Mouse (Mus musculus): ENCODE results near the gene Rad23b. TPM values are rescaled to one million over a fixed set of nuclear protein-coding genes. Genes with fewer than 3 reads are reported as not detected.
"Not testable (repeated sequence)": the region's sequence is repeated elsewhere in the genome, so short reads cannot be mapped to it uniquely, and the experiment has no call there.

Gene Rad23b
- polyA plus RNA-seq, 1 experiment: 400 TPM

DNA sequence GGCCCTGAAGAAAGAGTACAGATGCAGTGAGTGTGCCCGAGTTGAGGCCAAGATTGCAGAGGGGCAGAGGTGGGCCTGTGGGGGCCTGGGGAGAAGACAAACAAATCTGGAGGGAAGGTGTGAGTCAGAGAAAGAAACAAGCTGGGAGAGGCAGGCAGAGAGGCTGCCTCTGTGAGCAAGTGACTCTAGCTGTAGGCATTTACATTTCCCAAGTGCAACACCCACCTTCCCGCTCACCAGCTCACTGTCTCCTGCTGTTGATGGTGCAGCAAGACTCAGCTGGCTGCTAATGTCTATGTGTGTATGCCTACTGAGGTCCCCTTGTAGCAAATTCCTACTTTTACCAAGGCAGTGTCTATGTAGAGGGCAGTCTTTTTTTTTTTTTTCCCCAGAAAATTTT lies 58.2 kb downstream of the Rad23b start:
- no peaks in the 10 kb centered on the region for H3K27me3 ChIP-seq (ENCODE audit: control insufficient read depth, insufficient read depth, low read length)
- no peak overlapping the region for H3K27ac ChIP-seq (ENCODE audit: control insufficient read depth, insufficient read depth, low read depth, low read length)
- TF ChIP-seq POLR2A (IDR thresholded peaks at IDR 0.05; ENCODE audit: control insufficient read depth, low read depth, low read length) (no peak), CTCF (IDR thresholded peaks at IDR 0.05; ENCODE audit: control insufficient read depth, insufficient read depth, insufficient replicate concordance, low read depth, low read length) (no peak)
- H3K36me3 ChIP-seq (ENCODE audit: control insufficient read depth, insufficient read depth, low read length): no peaks in the 10 kb centered on the region
- H3K4me3 ChIP-seq (ENCODE audit: control insufficient read depth, low read depth, low read length): no peak overlapping the region
- H3K4me1 ChIP-seq (ENCODE audit: control insufficient read depth, insufficient read depth, low read length): no peaks in the 10 kb centered on the region

DNA sequence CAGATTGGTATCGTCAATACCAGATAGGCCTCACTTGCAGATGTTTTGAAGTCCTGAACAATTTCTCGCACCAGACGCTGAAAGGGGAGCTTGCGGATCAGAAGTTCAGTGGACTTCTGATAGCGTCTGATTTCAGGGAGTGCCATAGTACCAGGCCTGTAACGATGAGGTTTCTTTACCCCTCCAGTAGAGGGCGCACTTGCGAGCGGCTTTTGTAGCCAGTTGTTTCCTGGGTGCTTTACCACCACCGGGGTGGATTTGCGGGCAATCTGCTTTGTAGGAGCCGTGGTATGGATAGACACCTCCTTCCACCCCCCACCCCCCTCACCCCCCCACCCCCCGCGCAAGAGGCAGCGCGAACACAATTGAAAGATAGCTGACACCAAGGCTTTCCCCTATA lies 59.2 kb downstream of the Rad23b start:
- no peaks in the 10 kb centered on the region for H3K4me1 ChIP-seq (ENCODE audit: control insufficient read depth, insufficient read depth, low read length)
- no peak overlapping the region for H3K4me3 ChIP-seq (ENCODE audit: control insufficient read depth, low read depth, low read length)
- H3K27ac ChIP-seq (ENCODE audit: control insufficient read depth, insufficient read depth, low read depth, low read length): no peak overlapping the region
- TF ChIP-seq POLR2A (IDR thresholded peaks at IDR 0.05; ENCODE audit: control insufficient read depth, low read depth, low read length) (no peak), CTCF (IDR thresholded peaks at IDR 0.05; ENCODE audit: control insufficient read depth, insufficient read depth, insufficient replicate concordance, low read depth, low read length) (peak; percentile 30; the same call in 1 of the 2 replicates)
- no peaks in the 10 kb centered on the region for H3K27me3 ChIP-seq (ENCODE audit: control insufficient read depth, insufficient read depth, low read length)
- no peaks in the 10 kb centered on the region for H3K36me3 ChIP-seq (ENCODE audit: control insufficient read depth, insufficient read depth, low read length)

DNA sequence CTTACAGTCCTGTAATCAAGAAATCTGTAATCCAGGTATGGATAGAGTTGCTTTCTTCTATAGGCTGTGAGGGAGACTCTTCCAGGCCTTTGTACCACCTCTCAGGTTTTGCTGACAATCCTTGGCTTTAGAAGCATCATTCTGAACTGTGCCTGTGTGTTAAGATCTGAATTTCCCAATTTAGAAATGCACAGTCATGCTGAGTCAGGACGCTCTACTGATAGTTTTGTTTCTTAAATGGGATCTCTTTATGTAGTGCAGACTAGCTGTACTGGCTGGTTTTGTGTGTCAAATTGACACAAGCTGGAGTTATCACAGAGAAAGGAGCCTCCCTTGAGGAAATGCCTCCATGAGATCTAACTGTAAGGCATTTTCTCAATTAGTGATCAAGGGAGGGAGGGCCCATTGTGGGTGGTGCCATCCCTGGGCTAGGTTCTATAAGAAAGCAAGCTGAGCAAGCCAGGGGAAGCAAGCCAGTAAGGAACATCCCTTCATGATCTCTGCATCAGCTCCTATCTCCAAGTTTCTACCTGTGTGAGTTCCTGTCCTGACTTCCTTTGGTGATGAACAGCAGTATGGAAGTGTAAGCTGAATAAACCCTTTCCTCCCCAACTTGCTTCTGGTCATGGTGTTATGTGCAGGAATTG lies 59.9 kb downstream of the Rad23b start:
- not testable (repeated sequence) for H3K27me3 ChIP-seq (ENCODE audit: control insufficient read depth, insufficient read depth, low read length); H3K4me3 ChIP-seq (ENCODE audit: control insufficient read depth, low read depth, low read length); H3K4me1 ChIP-seq (ENCODE audit: control insufficient read depth, insufficient read depth, low read length); H3K36me3 ChIP-seq (ENCODE audit: control insufficient read depth, insufficient read depth, low read length); H3K27ac ChIP-seq (ENCODE audit: control insufficient read depth, insufficient read depth, low read depth, low read length)

DNA sequence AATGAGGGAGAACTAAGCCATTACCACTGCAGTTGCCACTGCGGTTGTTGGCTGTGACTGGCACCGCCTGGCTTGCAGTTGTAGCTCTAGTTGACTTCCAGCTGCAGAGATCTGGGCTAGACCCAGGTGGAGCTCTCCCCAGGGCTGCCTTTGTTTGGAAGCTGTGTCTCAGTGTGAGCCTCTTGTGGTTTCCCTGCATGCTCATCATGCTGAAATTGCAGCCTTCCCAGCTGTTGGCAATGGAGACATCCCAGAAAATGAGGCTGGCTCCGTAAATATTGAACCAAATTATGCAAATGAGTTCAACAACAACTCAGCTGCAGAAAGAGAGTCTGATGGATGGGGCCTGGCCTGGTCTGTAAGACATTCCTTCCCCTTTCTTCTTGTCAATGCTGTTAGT lies 66.0 kb downstream of the Rad23b start:
- Histone ChIP-seq H3K27me3 (ENCODE audit: control insufficient read depth, insufficient read depth, low read length) (no peaks in the 10 kb centered on the region), H3K4me3 (ENCODE audit: control insufficient read depth, low read depth, low read length) (no peak overlapping the region), H3K36me3 (ENCODE audit: control insufficient read depth, insufficient read depth, low read length) (no peaks in the 10 kb centered on the region), H3K27ac (ENCODE audit: control insufficient read depth, insufficient read depth, low read depth, low read length) (no peak overlapping the region), H3K4me1 (ENCODE audit: control insufficient read depth, insufficient read depth, low read length) (no peaks in the 10 kb centered on the region)
- TF ChIP-seq POLR2A (IDR thresholded peaks at IDR 0.05; ENCODE audit: control insufficient read depth, low read depth, low read length) (no peak), CTCF (IDR thresholded peaks at IDR 0.05; ENCODE audit: control insufficient read depth, insufficient read depth, insufficient replicate concordance, low read depth, low read length) (no peak)

DNA sequence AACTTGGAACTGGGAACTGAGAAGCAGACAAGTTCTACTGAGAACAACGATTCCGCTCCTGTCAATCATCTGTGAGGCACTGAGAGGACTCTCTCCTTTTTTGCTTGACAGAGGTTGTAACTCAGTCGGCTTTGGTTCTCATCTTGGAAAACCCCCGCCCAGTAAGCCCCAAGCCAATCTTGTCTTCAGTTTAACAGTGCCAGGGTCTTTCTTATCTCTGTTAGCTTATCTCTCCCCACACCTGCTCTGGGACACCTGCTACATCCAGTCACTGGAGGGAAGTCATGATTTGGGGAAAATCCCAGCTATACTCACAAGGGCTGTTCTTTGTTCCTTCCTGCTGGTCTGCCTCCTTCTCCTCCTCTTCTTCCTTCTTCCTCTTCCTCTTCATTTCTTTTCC lies 76.4 kb downstream of the Rad23b start:
- no peak overlapping the region for H3K27ac ChIP-seq (ENCODE audit: control insufficient read depth, insufficient read depth, low read depth, low read length)
- H3K4me3 ChIP-seq (ENCODE audit: control insufficient read depth, low read depth, low read length): no peak overlapping the region
- H3K4me1 ChIP-seq (ENCODE audit: control insufficient read depth, insufficient read depth, low read length): no peaks in the 10 kb centered on the region; the same call in 1 of the 2 replicates
- no peaks in the 10 kb centered on the region for H3K27me3 ChIP-seq (ENCODE audit: control insufficient read depth, insufficient read depth, low read length)
- TF ChIP-seq CTCF (IDR thresholded peaks at IDR 0.05; ENCODE audit: control insufficient read depth, insufficient read depth, insufficient replicate concordance, low read depth, low read length) (no peak), POLR2A (IDR thresholded peaks at IDR 0.05; ENCODE audit: control insufficient read depth, low read depth, low read length) (no peak)
- no peaks in the 10 kb centered on the region for H3K36me3 ChIP-seq (ENCODE audit: control insufficient read depth, insufficient read depth, low read length)

Other genes with a start within 250 kb of the Rad23b start
- 123 and 156 TPM in 2 replicates for gene Klf4, start 182.4 kb downstream of the Rad23b start, polyA plus RNA-seq (2012; rRNA removed)

Measured in testis, adult 2 months (tissue).